Mouse (Mus musculus) liver, embryonic 16.5 days (tissue): Measurements from ENCODE around the gene Ttc30a2. TPM values are rescaled to one million over a fixed set of nuclear protein-coding genes. Genes with fewer than 3 reads are reported as not detected.

ENCODE experiments used
- ATAC-seq: fragments of 200-750 bp; cut with Nextera tagmentation; 2 replicates; pipeline ENCODE4 v1.8.0; 2017; ENCODE audit warnings: low read depth, mild to moderate bottlenecking, moderate number of reproducible peaks, moderate library complexity
- H3K27ac ChIP-seq: fragments of 300-500 bp; sonication (generic); 2 replicates; pipeline ENCODE4 v1.5.1; 2014; ENCODE audit warnings: mild to moderate bottlenecking, low read length
- H3K27me3 ChIP-seq: fragments of 300-500 bp; sonication (generic); 2 replicates; pipeline ENCODE4 v1.6.1; 2014; ENCODE audit warnings: low read depth, low read length, mixed read lengths; ENCODE audit not compliant: control insufficient read depth, insufficient read depth
- H3K36me3 ChIP-seq: fragments of 300-500 bp; sonication (generic); 2 replicates; pipeline ENCODE4 v1.6.1; 2014; ENCODE audit warnings: mild to moderate bottlenecking; ENCODE audit not compliant: control insufficient read depth, insufficient read depth
- H3K4me1 ChIP-seq: fragments of 300-500 bp; sonication (generic); 2 replicates; pipeline ENCODE4 v1.6.1; 2014; ENCODE audit warnings: low read depth, low read length, mixed read lengths; ENCODE audit not compliant: control insufficient read depth
- H3K4me2 ChIP-seq: fragments of 300-500 bp; sonication (generic); 2 replicates; pipeline ENCODE4 v1.6.1; 2014; ENCODE audit warnings: low read depth, low read length, mixed read lengths
- H3K4me3 ChIP-seq: fragments of 300-500 bp; sonication (generic); 2 replicates; pipeline ENCODE4 v1.5.1; 2014; ENCODE audit warnings: low read depth, mild to moderate bottlenecking, low read length
- H3K9ac ChIP-seq: fragments of 300-500 bp; sonication (generic); 2 replicates; pipeline ENCODE4 v1.6.1; 2014; ENCODE audit warnings: low read depth, low read length
- H3K9me3 ChIP-seq: fragments of 300-500 bp; sonication (generic); replicated peaks from 2 replicates; pipeline ENCODE4 v1.6.1; 2016; ENCODE audit warnings: low read length; ENCODE audit not compliant: control insufficient read depth
- WGBS: fragments of 180-500 bp; shearing (Covaris S2); extraction: QIAGEN DNeasy Blood & Tissue Kit; methylation state at CpG from one replicate; pipeline ENCODE4 v1.1.7; 2014; ENCODE audit not compliant: insufficient replicate concordance; 5-methylcytosine and 5-hydroxymethylcytosine counted together
- polyA plus RNA-seq: library from polyadenylated mRNA; unstranded; fragments of >200 nt; fragmentation: Nextera tagmentation; extraction: Ambion mirVana; gene quantifications from 2 replicates; pipeline ENCODE4 v1.2.1, GENCODE M21; 2015

Ttc30a2 gene
- polyA plus RNA-seq, 1 experiment from 2014 or later, result 0.08 TPM

DNA sequence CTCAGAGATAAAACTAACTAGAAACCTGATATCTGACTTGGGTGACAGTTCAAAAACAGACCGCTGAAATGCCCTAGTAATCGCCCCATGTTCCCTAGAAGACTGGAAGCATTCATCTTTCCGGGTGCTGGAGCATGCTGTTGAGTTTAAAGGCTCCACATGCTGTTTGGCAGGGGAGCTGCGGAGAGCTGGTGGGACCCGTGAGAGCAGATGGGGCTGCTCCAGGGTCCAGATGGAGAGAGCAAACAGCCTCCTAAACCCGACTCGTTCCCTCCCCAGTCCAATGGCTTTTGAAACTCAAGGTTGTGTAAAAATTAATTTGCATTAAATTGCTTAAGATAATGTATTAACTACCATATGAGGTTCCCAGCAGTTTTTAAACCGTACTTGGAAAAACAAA, 20.7 kb upstream of the Ttc30a2 start:
- Histone ChIP-seq H3K4me3 (no peak overlapping the region), H3K27ac (no peak overlapping the region), H3K36me3 (no peaks in the 10 kb centered on the region), H3K9me3 (no peaks in the 10 kb centered on the region), H3K4me1 (no peaks in the 10 kb centered on the region), H3K27me3 (no peaks in the 10 kb centered on the region), H3K4me2 (no peak overlapping the region), H3K9ac (no peak overlapping the region)
- 60% methylated on average over 8 of the region's 8 CpGs for WGBS
- no peak for ATAC-seq

DNA sequence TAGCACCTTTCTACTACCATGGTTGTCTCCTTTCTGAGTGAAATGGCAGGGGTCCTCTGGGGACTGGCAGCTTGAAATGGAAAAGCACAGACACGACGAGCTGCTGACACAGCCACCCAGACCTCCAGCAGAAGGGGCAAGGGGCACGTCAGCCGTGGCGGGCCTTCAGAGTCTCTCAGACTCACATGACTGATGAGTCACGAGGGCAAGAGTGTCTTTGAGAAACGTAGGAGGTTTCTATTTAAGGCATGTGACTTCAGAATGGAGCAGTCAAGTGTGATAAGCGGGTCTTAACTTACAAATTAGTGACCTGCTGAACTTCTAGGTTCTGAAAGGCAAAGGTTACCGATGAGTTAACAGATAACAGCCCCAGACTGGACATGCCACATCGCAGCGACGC, 19.8 kb upstream of the Ttc30a2 start:
- H3K27me3 ChIP-seq, result no peaks in the 10 kb centered on the region
- WGBS, result 48% methylated on average over 12 of the region's 12 CpGs
- no peak overlapping the region for H3K27ac ChIP-seq
- H3K36me3 ChIP-seq, result no peaks in the 10 kb centered on the region
- H3K4me2 ChIP-seq, result no peak overlapping the region
- no peak overlapping the region for H3K4me3 ChIP-seq
- no peak overlapping the region for H3K9ac ChIP-seq
- no peak for ATAC-seq
- no peaks in the 10 kb centered on the region for H3K4me1 ChIP-seq
- H3K9me3 ChIP-seq, result no peaks in the 10 kb centered on the region

DNA sequence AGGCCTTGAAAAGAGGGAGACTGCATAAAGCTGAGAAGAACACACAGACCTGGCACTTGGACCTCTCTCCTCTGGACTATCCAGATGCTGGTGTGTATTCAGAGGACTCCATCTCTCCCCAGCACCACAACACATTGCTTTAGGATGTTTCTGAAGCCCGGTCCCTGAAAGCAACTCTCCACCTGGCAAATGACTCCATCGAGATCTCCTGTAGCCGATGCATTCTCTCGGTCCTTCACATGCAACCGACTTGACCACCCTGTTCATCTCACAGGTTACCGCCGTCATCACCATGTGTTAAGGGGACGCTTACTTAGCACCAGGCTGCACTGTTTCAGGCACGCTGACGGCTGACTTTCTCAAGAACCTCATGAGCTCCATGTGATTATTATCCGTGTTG, 16.9 kb upstream of the Ttc30a2 start:
- no peak overlapping the region for H3K4me3 ChIP-seq
- no peak overlapping the region for H3K4me2 ChIP-seq
- H3K9ac ChIP-seq, result no peak overlapping the region
- no peaks in the 10 kb centered on the region for H3K27me3 ChIP-seq
- H3K36me3 ChIP-seq, result no peaks in the 10 kb centered on the region
- H3K4me1 ChIP-seq, result no peaks in the 10 kb centered on the region
- WGBS, result 71% methylated on average over 11 of the region's 11 CpGs
- ATAC-seq, result no peak
- no peaks in the 10 kb centered on the region for H3K9me3 ChIP-seq
- H3K27ac ChIP-seq, result no peak overlapping the region

DNA sequence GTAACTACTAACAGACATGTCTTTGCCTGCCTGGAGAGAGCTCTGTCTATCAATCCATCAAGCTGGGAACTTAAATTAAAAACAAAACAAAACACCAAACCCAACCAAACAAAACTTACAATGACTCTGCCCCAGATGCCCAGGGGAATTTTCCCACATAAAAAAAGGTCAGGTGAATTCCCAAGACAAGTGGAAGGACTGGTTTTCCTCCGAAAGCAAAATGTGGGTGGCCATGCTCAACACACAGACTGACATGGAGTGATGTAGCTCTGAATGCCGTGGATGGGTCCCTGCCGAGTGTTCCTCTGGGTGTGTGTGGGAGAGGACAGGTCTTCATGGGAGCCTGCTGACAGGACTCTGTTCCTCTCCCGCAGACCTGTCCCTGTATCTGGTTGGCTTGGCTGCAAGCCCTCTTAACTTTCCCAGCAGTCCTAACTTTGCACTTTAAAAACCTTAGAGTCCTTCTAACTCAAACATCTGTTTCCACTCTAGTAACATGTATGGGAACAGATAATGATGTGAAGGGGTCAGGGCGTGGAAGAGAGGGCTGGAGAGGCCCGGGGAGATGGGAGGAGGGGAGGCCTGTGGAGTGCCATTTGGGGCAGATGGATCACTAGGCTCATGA, 13.7 kb upstream of the Ttc30a2 start:
- no peak overlapping the region for H3K27ac ChIP-seq
- WGBS, result 52% methylated on average over 6 of the region's 6 CpGs
- ATAC-seq, result no peak
- H3K4me3 ChIP-seq, result no peak overlapping the region
- H3K4me2 ChIP-seq, result no peak overlapping the region
- H3K9me3 ChIP-seq, result no peaks in the 10 kb centered on the region
- H3K27me3 ChIP-seq, result no peaks in the 10 kb centered on the region
- no peaks in the 10 kb centered on the region for H3K4me1 ChIP-seq
- no peak overlapping the region for H3K9ac ChIP-seq
- no peaks in the 10 kb centered on the region for H3K36me3 ChIP-seq

DNA sequence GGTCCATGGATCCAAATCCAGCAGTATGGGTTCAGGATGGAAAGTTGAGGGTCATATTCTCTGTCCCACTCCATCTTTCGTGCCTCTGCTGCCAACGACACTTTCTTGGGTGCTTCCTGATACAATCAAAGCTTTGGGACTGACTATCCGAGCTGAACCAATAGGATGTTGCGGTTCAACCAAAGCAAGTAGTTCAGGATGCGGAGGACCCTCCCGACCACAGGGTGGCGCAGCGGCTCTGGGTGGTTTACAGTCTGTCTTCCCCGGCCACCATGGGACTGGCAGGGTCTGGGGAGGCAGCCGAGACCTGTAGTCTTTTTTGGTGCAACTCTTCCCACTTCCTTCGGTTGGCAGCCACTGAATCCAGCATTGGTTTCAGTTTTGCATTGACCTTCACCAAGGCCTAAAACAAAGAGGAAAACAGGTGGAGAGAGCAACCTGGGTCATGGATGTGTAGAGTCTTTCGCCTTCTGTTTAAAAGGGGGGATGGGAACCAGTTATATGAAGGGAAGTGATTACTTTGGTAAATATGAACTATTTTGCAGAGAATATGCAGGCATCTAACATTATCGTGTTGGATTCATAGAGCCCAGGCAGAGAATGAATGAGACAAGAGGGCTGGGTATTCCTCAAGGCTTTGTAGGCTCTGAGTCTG, 13.0 kb upstream of the Ttc30a2 start:
- 27% methylated on average over 13 of the region's 13 CpGs for WGBS
- no peaks in the 10 kb centered on the region for H3K9me3 ChIP-seq
- no peak overlapping the region for H3K4me2 ChIP-seq
- no peak overlapping the region for H3K27ac ChIP-seq
- H3K9ac ChIP-seq, result no peak overlapping the region
- H3K4me3 ChIP-seq, result no peak overlapping the region
- no peaks in the 10 kb centered on the region for H3K36me3 ChIP-seq
- no peaks in the 10 kb centered on the region for H3K4me1 ChIP-seq
- H3K27me3 ChIP-seq, result no peaks in the 10 kb centered on the region
- ATAC-seq, result no peak

DNA sequence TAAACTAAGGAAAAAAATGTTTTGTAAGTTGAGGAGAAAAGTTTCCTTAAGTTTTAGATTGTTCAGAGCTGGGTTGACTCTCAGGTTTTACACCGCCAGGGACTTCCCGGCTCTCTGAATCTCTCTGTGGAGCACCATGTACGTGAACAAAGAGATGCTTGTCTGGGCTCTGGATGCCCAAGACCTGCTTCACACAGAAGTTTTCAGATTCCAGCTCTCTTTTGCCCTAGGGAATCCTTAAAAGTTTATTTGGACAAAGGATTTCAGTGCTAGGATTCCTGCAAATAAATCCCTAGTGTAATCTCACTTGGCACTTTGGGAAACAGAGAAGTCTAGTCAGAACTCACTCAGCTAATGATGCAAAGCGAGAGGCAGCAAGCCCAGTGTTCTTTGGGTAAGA, 11.7 kb upstream of the Ttc30a2 start:
- Histone ChIP-seq H3K4me3 (no peak overlapping the region), H3K9ac (no peak overlapping the region), H3K4me2 (no peak overlapping the region), H3K27me3 (no peaks in the 10 kb centered on the region), H3K27ac (no peak overlapping the region), H3K9me3 (no peaks in the 10 kb centered on the region), H3K4me1 (no peaks in the 10 kb centered on the region), H3K36me3 (no peaks in the 10 kb centered on the region)
- 66% methylated on average over 4 of the region's 4 CpGs for WGBS
- no peak for ATAC-seq

DNA sequence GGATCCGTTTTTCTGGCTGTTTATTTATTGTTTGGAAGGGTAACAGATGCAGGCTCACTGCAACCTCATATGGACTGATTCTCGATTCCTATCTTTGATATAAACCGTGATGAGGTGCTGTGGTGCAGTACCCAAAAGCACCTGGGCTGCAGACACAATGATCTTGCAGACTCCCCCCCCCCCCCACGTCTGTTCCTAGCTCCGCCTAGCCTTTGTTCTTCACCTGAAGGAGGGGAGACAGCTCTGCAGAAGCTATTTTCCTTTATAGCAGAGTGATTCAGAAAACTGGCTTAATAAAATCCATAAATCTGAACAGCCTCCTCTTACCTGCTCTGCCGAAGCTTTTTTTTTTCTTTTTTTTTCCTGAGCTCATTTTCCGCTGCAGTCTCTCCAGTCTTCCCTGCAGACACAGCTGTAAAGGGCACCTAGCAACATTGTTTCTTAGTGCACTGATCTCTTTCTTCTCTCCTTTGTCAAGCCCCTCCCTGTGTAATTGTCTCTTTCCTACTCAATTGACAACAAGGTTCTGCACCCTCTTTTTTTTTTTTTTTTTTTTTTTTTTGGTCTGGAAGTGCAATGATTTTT, 10.9 kb upstream of the Ttc30a2 start:
- H3K27ac ChIP-seq, result no peak overlapping the region
- no peaks in the 10 kb centered on the region for H3K9me3 ChIP-seq
- H3K27me3 ChIP-seq, result no peaks in the 10 kb centered on the region
- no peak overlapping the region for H3K4me2 ChIP-seq
- no peak overlapping the region for H3K9ac ChIP-seq
- H3K4me3 ChIP-seq, result no peak overlapping the region
- H3K4me1 ChIP-seq, result no peaks in the 10 kb centered on the region
- H3K36me3 ChIP-seq, result no peaks in the 10 kb centered on the region
- WGBS, result 35% methylated on average over 7 of the region's 7 CpGs
- ATAC-seq, result no peak

DNA sequence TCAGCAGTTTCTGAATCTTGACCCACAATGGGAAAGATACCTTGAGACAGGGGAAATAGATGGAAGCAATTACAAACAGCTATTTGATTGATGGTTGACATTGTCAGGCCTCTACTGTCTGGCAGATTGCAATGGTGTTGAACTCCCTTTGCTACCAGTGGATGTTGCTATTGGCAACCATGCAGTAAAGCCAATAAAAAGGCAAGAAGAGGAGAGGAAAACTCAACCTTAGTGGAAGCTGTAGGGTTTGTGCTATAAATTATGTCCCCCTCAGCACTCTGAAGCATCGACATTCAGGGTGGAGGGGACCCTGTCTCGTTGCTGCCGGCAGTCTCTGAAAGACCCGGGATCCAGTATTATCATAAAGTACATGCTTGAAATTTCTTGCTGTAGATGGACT, 10.4 kb upstream of the Ttc30a2 start:
- no peaks in the 10 kb centered on the region for H3K36me3 ChIP-seq
- H3K9ac ChIP-seq, result no peak overlapping the region
- H3K27ac ChIP-seq, result no peak overlapping the region
- WGBS, result 52% methylated on average over 4 of the region's 4 CpGs
- no peak overlapping the region for H3K4me2 ChIP-seq
- no peaks in the 10 kb centered on the region for H3K4me1 ChIP-seq
- ATAC-seq, result no peak
- H3K4me3 ChIP-seq, result no peak overlapping the region
- no peaks in the 10 kb centered on the region for H3K9me3 ChIP-seq
- no peaks in the 10 kb centered on the region for H3K27me3 ChIP-seq

DNA sequence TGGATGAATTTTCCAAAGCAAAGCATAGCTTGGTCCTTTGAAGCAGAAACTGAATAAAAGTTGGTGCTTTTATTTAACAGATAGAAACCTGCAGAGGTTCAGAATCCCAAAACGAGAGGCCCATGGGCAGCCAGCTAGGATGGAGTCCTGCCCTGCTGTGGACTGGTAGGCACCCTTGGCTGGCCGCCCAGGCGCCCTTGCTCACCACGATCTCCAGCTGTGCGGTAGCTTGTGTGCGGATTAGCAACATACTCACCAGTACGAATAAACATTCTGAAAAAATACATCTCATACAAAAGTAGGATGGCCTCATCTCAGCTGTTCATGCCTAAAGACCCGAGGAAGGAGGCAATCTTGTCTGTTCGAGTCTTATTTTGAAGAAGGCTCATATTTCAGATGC, 9.8 kb upstream of the Ttc30a2 start:
- Histone ChIP-seq H3K9me3 (no peaks in the 10 kb centered on the region), H3K4me2 (no peak overlapping the region)
- WGBS, result 69% methylated on average over 9 of the region's 9 CpGs

More for the DNA sequence above, 9.8 kb upstream of the Ttc30a2 start:
- no peak for ATAC-seq
- Histone ChIP-seq H3K27me3 (no peaks in the 10 kb centered on the region), H3K4me1 (no peaks in the 10 kb centered on the region), H3K27ac (no peak overlapping the region), H3K9ac (no peak overlapping the region), H3K4me3 (no peak overlapping the region), H3K36me3 (no peaks in the 10 kb centered on the region)
